Mouse (Mus musculus) stomach, postnatal 0 days (tissue): ENCODE data around the gene Elmsan1.

ENCODE experiments used
- CTCF ChIP-seq: IDR thresholded peaks from 2 replicates; pipeline ENCODE4 v1.5.1; 2016; ENCODE audit warnings: antibody characterized with exemption, low read depth, mild to moderate bottlenecking, moderate library complexity
- EP300 ChIP-seq: optimal IDR thresholded peaks from 2 replicates; pipeline ENCODE3; 2016; ENCODE audit warnings: antibody characterized with exemption

DNA sequence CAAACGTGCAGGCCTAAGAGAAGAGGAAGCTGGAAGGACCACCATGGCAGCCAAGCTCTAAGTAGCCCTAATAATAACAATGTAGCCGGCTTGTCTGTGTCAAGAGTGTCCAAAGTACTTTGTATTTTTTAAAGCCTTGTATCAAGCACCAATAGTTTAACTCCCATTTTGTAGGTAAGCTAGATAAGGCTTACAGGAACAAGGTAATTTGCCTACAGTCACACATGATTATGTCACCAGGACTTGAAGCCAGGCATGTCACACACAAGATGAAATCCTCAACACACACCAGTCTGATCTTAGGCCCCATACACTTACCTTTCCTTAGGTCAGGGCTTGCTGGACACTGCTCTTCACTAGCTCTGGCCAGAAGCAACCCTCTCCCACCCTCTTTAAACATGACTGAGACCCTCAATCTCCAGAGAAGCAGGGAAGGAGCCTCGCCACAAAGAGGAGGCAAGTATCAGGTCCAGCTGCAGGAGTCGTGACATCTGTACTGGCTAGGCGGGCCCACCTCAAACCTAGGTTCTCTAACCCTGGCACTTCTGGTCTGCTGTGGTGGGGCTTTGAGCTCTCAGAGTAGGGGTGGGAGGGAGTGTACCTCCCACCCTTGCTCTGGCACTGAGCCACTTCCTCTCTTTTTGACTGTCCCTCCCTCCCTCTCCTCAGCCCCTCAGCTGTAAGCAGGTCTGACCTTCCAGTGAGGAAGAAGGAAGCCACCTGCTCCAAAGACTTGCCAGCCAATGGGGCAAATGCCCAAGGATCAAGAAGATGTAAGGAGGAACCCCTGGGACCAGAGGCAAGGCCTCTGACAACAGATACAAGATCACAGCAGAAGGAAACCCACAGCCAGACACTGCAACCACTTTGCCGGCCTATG, 41.6 kb downstream of the Elmsan1 start:
- TF ChIP-seq CTCF: no peak
- no peak for TF ChIP-seq EP300
